Mouse (Mus musculus): Measurements from ENCODE around the gene Slc39a9.

- TF ChIP-seq CTCF (IDR thresholded peaks at IDR 0.05; ENCODE audit: borderline replicate concordance, insufficient read depth, low read length) (no peak), POLR2A (IDR thresholded peaks at IDR 0.05; ENCODE audit: low read depth, low read length) (no peak)
These were observed 46.0 kb downstream of the Slc39a9 start for GRCm38 (mm10) chr12:80689696-80690095.
